Mouse (Mus musculus) urinary bladder, postnatal 25 days (tissue): ENCODE data around the gene Syn3.
"Not testable (repeated sequence)": the region's sequence is repeated elsewhere in the genome, so short reads cannot be mapped to it uniquely, and the experiment has no call there.

Source experiments
- DNase-seq: peaks from one replicate; pipeline ENCODE4 v3.0.0; 2022; ENCODE audit warnings: low spot score

The Syn3 gene

DNA sequence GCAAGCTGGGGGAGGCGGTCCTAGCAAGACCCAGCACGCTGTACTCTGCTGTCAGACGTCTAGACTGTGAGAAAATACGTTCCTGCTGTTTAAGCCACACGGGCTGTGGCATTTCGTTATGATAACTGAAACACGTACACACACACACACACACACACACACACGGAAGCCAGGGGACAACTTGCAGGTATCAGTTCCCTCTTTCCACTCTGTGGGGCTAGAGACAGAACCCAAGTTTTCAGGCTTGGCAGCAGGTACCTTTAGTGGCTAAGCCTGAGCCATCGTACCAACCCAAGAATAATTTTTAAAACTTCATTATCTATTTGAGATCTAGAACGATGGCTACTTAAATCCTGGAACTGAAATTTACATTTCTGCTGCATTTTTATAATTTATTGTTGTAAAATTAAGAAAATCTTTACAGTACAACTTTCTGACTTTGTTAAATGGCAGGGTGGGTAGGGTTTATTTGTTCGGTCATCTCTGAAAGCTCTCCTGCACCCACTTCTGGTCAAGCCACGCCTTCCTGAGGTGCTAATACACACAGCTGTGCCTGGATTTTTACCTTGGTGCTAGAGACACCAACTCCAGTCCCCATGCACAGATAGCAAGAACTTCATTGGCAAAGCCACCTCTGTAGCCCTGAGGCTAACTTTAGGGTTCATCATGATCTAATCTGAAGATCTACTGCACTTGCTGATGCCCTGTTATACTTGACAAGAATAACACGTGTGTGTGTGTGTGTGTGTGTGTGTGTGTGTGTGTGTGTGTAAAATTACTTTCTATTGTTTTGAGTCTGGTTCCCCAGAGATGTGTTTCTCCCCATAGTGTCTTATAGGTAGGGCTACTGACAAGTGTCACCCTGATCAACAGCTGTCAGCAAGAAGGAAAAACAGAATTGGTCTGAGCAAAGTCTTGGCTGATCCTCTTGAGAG lies 29.8 kb downstream of the Syn3 start:
- DNase-seq = no peak

DNA sequence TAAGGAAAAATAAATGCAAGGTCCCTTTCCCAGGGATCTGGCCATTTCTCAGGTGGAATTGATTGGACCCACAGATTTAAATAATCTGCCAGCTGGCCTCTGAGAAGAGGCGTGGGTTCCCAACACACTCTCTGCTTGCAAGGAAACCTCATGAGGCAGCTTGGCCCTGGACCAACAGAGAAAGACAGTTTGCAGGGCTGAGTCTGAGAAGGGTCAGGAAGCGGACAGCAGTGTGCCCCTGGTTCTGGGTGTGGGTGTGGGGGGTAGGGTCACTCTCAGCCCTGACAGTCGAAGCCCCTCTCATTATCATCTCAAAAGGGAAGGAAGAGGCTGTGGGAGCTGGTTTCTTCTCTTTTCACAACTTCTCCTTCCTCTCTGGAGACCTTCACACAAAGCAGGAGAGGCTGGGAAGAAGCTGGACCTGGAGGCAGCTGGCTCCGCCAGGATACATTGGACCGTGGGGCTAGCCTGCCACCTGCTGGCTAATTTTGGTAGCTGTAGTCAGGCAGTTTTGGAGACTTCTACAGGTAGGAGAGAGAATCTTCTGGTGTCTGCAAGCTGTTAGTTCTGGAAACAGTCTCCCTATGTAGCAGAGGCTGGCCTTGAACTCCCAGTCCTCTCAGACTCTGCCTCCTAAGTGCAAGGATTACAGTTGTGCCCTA lies 35.0 kb downstream of the Syn3 start:
- DNase-seq = peak; percentile 82

GRCm38 (mm10) chr10:86459643-86460042 lies 39.1 kb downstream of the Syn3 start:
- DNase-seq = no peak

- no peak for DNase-seq
Observed at GRCm38 (mm10) chr10:86457665-86458209, 41.0 kb downstream of the Syn3 start.

DNA sequence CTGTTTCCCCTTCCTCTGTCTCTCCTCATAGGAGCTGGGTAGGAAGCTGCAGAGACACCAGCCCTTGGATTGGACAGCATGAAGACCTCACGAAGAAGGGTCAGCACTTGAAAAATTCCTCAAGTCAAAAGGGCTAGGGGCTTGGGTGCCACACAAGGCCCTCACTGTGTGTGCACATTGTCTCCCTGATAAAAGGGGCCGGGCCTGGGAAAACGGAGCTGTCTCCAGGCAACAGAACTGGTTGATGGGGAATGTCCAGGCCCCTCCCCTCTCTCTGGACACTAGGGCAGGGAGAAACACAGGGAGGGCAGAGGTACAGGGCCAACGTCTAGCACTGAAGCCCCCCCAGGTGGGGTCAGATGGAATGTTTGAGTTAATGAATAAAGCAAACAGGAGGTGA lies 41.5 kb downstream of the Syn3 start:
- no peak for DNase-seq

DNA sequence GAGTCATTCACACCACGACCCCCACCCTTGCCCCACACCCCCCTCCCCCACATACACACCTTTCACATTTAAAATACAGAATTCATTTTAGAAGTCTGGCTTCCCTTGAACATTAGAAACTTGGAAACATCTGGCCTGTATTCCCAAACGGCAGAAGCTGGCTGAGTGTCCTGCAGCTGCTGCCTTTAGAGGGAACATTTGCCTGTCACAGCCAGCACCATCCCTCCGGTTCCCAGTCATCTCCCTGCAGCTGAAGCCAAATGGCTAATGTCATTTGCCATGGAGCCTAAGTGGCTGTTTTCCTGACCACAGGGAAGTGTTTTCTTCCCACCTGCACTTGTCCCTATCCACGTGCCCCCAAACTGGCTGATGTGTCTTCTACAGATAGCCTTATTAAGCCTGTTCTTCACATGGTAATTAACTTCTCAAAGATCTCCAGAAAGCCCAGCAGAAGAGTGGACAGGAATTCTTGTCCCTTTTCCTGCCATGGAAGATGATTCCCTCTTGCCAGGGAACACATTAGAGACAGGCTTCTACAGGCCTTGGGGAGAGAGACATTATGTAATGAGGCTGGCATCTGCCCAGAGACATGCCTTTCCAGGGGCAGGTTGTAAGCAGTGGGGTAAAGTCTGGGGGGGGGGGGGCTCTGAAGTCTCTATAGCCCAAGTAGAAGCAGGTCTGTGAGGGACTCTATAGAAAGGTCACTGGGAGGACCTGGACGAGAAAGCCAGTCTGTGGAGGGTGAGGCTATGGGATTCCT lies 43.2 kb downstream of the Syn3 start:
- no peak for DNase-seq

GRCm38 (mm10) chr10:86452326-86452995 lies 46.2 kb downstream of the Syn3 start:
- DNase-seq = peak; percentile 24

- DNase-seq = no peak
Observed at GRCm38 (mm10) chr10:86451294-86451693, 47.4 kb downstream of the Syn3 start.

- no peak for DNase-seq
Observed at GRCm38 (mm10) chr10:86446649-86447048, 52.0 kb downstream of the Syn3 start.

DNA sequence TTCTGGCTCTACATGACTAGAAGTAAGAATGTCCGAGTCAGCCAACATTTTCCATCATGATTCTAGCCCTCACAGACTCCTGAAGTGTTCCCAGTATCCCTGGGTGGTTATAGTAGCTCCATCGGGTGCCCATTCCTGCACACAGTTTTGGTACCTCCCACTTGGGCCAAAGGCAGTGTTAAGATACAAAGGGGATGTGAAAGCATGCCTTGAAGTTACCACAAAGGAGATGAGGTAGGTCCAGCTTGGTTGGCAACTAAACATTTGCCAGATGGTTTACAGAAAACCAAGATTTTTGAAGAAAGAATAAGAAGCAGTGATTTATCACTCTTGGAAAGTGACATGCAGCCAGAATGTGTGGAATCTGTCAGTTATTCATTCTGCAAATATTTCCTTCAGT lies 53.5 kb downstream of the Syn3 start:
- DNase-seq = no peak

DNA sequence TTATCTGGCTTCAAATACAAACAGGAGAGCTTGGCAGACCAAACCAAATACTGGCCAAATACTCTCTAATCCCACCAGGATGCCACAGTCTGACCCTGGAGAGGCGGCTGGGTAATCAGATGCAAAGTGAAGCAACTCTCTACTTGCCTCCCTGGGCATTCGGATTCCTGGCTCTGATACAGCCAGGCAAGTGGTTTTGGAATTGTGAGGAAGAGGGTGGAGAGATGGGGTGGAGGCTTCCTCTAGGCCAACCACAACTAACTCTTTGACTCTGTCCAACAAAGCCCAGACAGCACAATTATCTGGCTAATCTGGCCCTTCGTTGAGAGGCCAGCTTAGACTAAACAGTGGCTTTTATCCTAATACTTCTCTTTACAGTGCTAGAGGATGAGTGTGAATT lies 54.0 kb downstream of the Syn3 start:
- no peak for DNase-seq

DNA sequence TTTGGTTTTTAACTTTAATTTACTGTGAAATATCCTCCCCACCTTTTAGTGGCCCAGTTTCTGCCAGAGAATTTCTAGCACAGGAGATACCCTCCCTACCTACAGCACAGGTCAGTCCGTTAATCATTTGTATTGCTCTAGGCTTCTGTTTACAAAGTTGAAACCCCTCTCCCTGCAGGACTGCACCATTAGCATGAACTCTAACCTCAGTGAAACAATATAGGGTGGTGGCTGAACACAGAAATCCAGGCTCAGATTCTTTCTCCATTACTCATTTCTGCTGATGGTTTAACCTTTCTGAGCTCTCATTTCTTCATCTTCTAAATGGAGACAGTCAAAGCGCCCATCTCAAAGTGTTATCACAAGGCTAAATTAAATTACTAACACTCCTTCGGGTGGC lies 56.9 kb downstream of the Syn3 start:
- no peak for DNase-seq

GRCm38 (mm10) chr10:86439640-86440039 lies 59.1 kb downstream of the Syn3 start:
- no peak for DNase-seq

DNA sequence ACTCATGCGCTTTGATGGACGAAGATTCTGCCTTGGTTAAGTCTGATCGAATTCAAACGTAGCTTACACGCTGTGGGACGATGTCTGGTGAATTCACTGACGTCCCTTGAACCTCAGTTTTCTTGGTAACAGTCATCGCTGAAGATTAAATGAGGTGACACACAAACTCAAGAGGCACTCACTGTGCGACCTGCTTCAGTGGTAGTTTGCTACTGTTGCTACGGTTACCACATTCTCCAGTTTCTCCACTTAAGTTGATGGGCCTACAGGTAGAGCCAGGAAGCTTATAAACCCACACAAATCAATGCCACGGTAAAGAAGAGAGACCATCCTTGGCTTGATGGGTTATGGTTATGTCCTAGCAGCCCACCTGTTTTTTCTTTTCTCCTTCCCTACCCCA lies 61.4 kb downstream of the Syn3 start:
- DNase-seq = no peak

DNA sequence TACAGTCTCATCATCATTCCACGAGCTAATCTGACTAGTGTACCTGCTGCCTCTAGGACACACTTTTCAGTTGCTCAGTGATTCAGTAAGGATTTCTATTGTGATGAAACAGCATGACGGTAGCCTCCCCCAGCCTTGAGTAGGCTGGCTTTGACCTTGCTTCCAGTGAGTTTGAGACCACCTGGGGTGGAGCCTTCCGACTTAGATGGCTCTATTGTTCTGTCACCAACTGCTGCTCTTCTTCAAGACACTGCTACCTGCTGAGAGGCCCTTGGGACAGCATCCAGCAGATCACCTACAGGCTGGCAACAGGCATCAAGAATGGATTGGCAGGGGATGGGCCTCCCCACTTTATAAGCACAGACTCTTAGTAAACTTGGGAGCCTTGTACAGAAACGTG lies 63.7 kb downstream of the Syn3 start:
- not testable (repeated sequence) for DNase-seq

DNA sequence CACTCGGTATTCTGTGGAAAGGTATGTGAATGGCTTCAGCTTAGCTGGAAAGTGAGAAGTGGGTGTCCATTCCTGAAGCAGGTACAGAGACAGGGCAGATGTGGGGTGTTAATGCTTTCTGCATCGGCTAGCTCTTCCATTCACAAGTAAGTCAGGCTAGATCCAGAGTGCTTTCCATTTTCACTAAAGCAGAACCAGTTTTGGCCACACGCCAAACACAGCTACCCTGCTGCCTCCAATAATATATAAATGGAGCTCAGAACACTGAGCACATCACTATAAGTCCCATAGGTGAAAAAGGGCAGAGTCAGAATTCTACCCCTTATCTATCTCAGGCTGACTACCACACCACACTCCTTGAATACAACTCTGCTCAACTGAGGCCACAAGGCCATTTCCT lies 69.0 kb downstream of the Syn3 start:
- DNase-seq = no peak

- no peak for DNase-seq
Observed at GRCm38 (mm10) chr10:86427956-86428355, 70.7 kb downstream of the Syn3 start.

DNA sequence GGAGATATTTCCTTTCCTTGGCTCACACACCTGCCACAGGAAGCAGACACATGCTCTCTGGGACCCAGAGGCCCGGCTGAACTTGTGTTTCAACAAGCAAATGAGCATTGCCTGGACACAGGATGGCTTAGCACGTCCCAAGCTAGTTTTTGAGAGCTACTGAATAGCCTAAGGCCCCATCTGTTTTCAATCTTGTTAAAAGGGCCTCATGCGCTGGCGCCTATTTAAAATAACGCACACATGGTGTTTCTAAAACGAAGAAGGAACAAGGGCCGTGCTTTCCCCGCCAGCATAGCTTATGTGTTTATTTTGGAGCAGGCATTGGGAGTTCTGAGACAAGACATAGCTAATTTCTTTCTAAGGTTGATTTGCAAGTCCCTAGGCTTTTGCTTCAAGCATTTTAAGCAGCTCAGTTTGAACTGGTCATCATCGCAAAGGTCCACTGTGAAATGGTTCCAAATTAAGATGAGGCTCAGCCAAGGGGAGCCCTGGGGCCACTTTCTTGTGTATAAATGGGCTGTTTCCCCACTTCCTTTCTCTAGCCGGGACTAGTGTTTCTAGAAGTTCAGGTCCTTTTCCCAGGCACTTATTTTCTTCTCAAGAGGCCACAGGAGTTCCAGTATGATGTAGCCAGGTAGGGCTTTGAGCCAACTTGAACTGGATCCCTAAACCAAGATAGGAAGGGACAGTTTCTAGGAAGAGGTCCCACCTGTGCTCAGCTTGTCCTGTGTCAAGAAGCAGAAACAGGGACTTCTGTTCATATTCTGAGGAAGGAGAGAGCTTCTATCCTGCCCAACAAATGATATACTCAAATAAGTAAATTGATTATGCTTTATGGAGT lies 72.8 kb downstream of the Syn3 start:
- DNase-seq = no peak

DNA sequence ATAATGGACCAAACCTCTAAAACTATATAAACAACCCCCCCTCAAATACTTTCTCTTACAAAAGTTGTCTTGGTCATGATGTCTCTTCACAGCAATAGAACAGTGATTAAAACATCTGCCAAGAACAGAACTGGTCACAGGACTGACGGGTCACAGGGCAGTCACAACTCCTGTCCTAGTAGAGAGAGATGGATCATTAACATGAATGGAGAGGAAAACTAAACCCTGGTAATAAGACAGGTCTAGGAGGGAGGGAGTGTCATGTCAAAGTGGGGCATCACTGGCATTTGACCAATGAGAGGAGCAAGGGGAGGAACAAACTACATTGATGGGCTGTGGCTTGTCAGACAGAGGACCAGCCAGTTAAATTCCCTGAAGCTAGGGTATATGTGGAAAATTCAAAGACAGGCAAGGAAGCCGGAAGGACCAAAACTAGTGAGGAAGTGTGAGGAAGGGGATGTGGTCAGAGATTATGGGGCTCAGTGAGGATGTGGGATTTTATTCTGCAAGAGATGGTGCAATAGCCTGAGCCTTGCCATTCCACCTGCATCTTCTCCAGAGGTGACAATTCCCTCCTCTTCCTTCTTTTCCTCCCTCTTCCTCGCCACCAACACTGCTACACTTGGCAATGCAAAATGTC lies 76.8 kb downstream of the Syn3 start:
- no peak for DNase-seq

DNA sequence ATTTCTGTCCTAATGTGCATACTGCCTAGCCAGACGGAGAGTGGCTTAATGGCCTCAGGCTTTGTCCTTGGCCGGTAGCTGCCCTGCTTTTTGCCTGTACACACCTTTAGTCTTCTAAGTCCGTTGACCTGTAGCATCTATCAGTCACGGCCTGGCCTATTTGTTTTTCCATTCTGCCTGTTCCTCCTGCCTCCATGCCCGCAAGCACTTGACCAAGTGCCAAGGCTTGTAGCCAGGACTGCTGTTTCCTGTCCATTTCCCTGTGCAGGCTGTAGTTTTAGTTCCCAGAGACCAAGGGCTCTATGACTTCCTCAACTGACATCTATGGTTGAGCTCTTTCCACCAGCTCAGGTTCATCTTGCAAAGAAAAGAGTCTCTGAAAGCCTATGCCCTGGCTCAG lies 79.8 kb downstream of the Syn3 start:
- DNase-seq = no peak
